Mouse (Mus musculus): ENCODE results near the gene Olfr689. TPM values are rescaled to one million over a fixed set of nuclear protein-coding genes. Genes with fewer than 3 reads are reported as not detected.

Gene Olfr689
- polyA plus RNA-seq (2012; rRNA removed; ENCODE audit: low replicate concordance): not detected in 2 replicates

GRCm38 (mm10) chr7:105310865-105311264, at the start of gene Olfr689:
Gene Olfr689, plus strand, starts transcription at chr7:105311165.

DNA sequence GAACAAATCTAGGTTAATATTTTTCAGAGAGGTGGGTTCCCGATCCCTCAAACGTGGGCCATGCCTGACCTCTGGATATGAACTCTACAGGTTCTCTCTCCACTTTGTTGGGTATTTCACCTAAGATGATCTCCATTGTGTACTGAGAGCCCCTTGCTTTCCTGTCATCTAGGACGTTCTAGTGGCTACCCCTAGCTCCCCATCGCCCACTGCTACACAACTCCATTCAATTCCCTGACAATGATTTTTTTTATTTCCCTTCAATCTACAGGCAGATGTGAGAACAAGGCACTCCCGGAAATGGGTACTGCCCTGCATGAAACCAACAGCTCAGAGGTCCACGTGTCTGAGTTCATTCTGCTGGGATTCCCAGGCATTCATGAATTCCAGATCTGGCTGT, 23.2 kb upstream of the Olfr689 start, which contains the start of gene Olfr688:
Gene Olfr688 (plus strand): TSS at position 301 of the 400 bp plus-strand sequence.

GRCm38 (mm10) chr7:105334004-105334403, 23.0 kb downstream of the Olfr689 start, which contains the start of gene Olfr690:
Gene Olfr690, minus strand, starts transcription at chr7:105334104.

DNA sequence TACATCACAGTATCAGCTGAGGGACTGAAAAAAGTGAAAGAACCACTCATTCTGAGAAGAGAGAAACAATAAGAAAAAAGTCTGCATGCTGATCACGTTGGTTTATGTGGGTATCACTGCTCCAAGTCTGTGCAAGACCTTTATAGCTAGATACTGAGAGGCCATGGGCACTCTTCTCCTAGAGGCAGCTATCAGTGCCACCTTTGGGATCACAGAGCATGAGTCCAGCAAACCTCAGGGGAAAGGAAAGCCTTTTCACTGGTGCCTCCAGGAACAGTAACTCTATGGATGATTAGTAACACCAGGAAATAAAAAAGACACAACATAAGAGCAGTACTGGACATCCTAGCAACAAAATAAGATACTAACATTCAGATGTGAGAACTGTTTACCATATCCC, 31.2 kb downstream of the Olfr689 start, which contains the start of gene Olfr691:
Gene Olfr691 (minus strand): TSS at position 101 of the 400 bp plus-strand sequence.

DNA sequence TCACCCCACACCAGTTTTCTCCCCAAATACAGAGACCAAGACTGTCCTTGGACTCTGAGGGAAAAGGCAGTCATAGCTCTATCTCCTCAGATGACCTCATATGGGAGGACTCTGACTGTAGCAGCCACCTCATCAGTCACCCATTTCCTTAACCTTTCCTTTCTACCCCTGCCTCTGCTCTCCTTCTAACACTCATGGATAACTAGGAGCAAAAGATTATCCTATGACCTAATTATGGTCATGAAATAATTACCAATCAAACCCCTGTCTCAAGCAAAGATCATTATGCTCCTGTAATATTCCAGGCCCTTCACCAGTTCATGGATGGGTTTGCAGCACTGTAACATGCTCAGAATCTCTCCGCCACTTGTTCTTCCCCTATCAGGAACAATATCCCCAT, 57.0 kb downstream of the Olfr689 start, which contains the start of gene Olfr692:
Gene Olfr692 (plus strand): TSS at position 301 of the 400 bp plus-strand sequence.

Other genes starting within 250 kb of the Olfr689 start
- not detected in 2 replicates for gene Olfr678, start 246.7 kb upstream of the Olfr689 start, polyA plus RNA-seq (2012; rRNA removed; ENCODE audit: low replicate concordance)
- not detected in 2 replicates for gene Olfr679, start 230.0 kb upstream of the Olfr689 start, polyA plus RNA-seq (2012; rRNA removed; ENCODE audit: low replicate concordance)
- gene Olfr680-ps1, start 218.3 kb upstream of the Olfr689 start, polyA plus RNA-seq (2012; rRNA removed; ENCODE audit: low replicate concordance): not detected in 2 replicates
- gene Olfr681, start 194.3 kb upstream of the Olfr689 start, polyA plus RNA-seq (2012; rRNA removed; ENCODE audit: low replicate concordance): not detected in 2 replicates
- gene Olfr683, start 164.2 kb upstream of the Olfr689 start, polyA plus RNA-seq (2012; rRNA removed; ENCODE audit: low replicate concordance): not detected in 2 replicates
- not detected in 2 replicates for gene Olfr684, start 147.5 kb upstream of the Olfr689 start, polyA plus RNA-seq (2012; rRNA removed; ENCODE audit: low replicate concordance)
- not detected in 2 replicates for gene Olfr685, start 125.2 kb upstream of the Olfr689 start, polyA plus RNA-seq (2012; rRNA removed; ENCODE audit: low replicate concordance)
- not detected in 2 replicates for gene Olfr686, start 103.7 kb upstream of the Olfr689 start, polyA plus RNA-seq (2012; rRNA removed; ENCODE audit: low replicate concordance)
- gene Olfr688, start 23.1 kb upstream of the Olfr689 start, polyA plus RNA-seq (2012; rRNA removed; ENCODE audit: low replicate concordance): not detected in 2 replicates
- not detected in 2 replicates for gene Olfr690, start 22.9 kb downstream of the Olfr689 start, polyA plus RNA-seq (2012; rRNA removed; ENCODE audit: low replicate concordance)
- not detected in 2 replicates for gene Olfr691, start 31.1 kb downstream of the Olfr689 start, polyA plus RNA-seq (2012; rRNA removed; ENCODE audit: low replicate concordance)
- gene Olfr692, start 57.1 kb downstream of the Olfr689 start, polyA plus RNA-seq (2012; rRNA removed; ENCODE audit: low replicate concordance): not detected in 2 replicates
- gene Gm5901, start 63.9 kb downstream of the Olfr689 start, polyA plus RNA-seq (2012; rRNA removed; ENCODE audit: low replicate concordance): not detected in 2 replicates
- gene Fam160a2, start 88.9 kb downstream of the Olfr689 start, polyA plus RNA-seq (2012; rRNA removed; ENCODE audit: low replicate concordance): 67.5 and 94.3 TPM in 2 replicates
- 0.05 and 0.34 TPM in 2 replicates for gene Cnga4, start 93.4 kb downstream of the Olfr689 start, polyA plus RNA-seq (2012; rRNA removed; ENCODE audit: low replicate concordance)
- 0.09 and 0.18 TPM in 2 replicates for gene Cckbr, start 114.6 kb downstream of the Olfr689 start, polyA plus RNA-seq (2012; rRNA removed; ENCODE audit: low replicate concordance)
- gene Cavin3, start 171.1 kb downstream of the Olfr689 start, polyA plus RNA-seq (2012; rRNA removed; ENCODE audit: low replicate concordance): 22.7 and 38.6 TPM in 2 replicates
- gene Smpd1, start 243.2 kb downstream of the Olfr689 start, polyA plus RNA-seq (2012; rRNA removed; ENCODE audit: low replicate concordance): 11.4 and 16.6 TPM in 2 replicates

Data from duodenum, adult 2 months (tissue).